Mouse (Mus musculus) mouse embryonic stem cell (cell line): ENCODE measurements around the gene Antxr2.

Experiments used
- in situ Hi-C, 2 experiments: fragments of 300-500 bp; cut with MboI; formaldehyde crosslinking; loops; 1 replicate in 1 of 2; 3 replicates in 1 of 2; pipeline ENCODE4 v1.14.3; 2019 to 2020; ENCODE audit warnings: low sequenced_read_pairs in 2 of 2, low pct_unique_long_range_greater_than_20kb in 1 of 2, mixed read lengths in 1 of 2; ENCODE audit not compliant: unreplicated experiment in 1 of 2

Antxr2 gene

GRCm38 (mm10) chr5:97999261-97999824 is 31.5 kb downstream of the Antxr2 start:
- in situ Hi-C loops: no loop called here

GRCm38 (mm10) chr5:97996500-97997176 is 34.2 kb downstream of the Antxr2 start:
- in situ Hi-C loops: no loop called here

- in situ Hi-C loops: no loop called here
Observed at GRCm38 (mm10) chr5:97995881-97996280, 35.0 kb downstream of the Antxr2 start.

GRCm38 (mm10) chr5:97986656-97987294 is 44.1 kb downstream of the Antxr2 start:
- in situ Hi-C loops: no loop called here

GRCm38 (mm10) chr5:97983375-97983774 is 47.5 kb downstream of the Antxr2 start:
- in situ Hi-C loops: no loop called here

GRCm38 (mm10) chr5:97980472-97980871 is 50.4 kb downstream of the Antxr2 start:
- in situ Hi-C loops: no loop called here

GRCm38 (mm10) chr5:97973293-97973692 is 57.5 kb downstream of the Antxr2 start:
- in situ Hi-C loops: no loop called here

GRCm38 (mm10) chr5:97972029-97972428 is 58.8 kb downstream of the Antxr2 start:
- in situ Hi-C loops: no loop called here

GRCm38 (mm10) chr5:97971236-97971635 is 59.6 kb downstream of the Antxr2 start:
- in situ Hi-C loops: no loop called here

- in situ Hi-C loops: no loop called here
Observed at GRCm38 (mm10) chr5:97967044-97967443, 63.8 kb downstream of the Antxr2 start.

- in situ Hi-C loops: no loop called here
Observed at GRCm38 (mm10) chr5:97966101-97966500, 64.7 kb downstream of the Antxr2 start.

GRCm38 (mm10) chr5:97964444-97964843 is 66.4 kb downstream of the Antxr2 start:
- in situ Hi-C loops: no loop called here

GRCm38 (mm10) chr5:97962512-97962911 is 68.3 kb downstream of the Antxr2 start:
- in situ Hi-C loops: no loop called here

- in situ Hi-C loops: no loop called here
Observed at GRCm38 (mm10) chr5:97961786-97962185, 69.1 kb downstream of the Antxr2 start.

GRCm38 (mm10) chr5:97959651-97960050 is 71.2 kb downstream of the Antxr2 start:
- in situ Hi-C loops: no loop called here

GRCm38 (mm10) chr5:97959010-97959409 is 71.8 kb downstream of the Antxr2 start:
- in situ Hi-C loops: no loop called here

GRCm38 (mm10) chr5:97957501-97957900 is 73.3 kb downstream of the Antxr2 start:
- in situ Hi-C loops: no loop called here

GRCm38 (mm10) chr5:97954193-97954772 is 76.6 kb downstream of the Antxr2 start:
- in situ Hi-C loops: no loop called here

GRCm38 (mm10) chr5:97953241-97953920 is 77.5 kb downstream of the Antxr2 start:
- in situ Hi-C loops: no loop called here
